Mouse (Mus musculus): ENCODE data around the gene Brap. TPM values are rescaled to one million over a fixed set of nuclear protein-coding genes. Genes with fewer than 3 reads are reported as not detected.
A peak's percentile ranks its signal among the peaks of the same experiment; 100 is the strongest.

Brap gene
- total RNA-seq, 1 experiment from 2014 or later: 71.9 TPM

- 0 out of 2 replicates have a peak, but pooled peaks have one; percentile 33 for ATAC-seq (replicated peaks; ENCODE audit: low read depth, poor library complexity, severe bottlenecking)
Measured at GRCm38 (mm10) chr5:121712232-121712933, 52.0 kb downstream of the Brap start.

GRCm38 (mm10) chr5:121712934-121713538 lies 52.7 kb downstream of the Brap start:
- ATAC-seq (replicated peaks; ENCODE audit: low read depth, poor library complexity, severe bottlenecking): no peak; the same call in 1 of the 2 replicates

GRCm38 (mm10) chr5:121714331-121714730 lies 54.0 kb downstream of the Brap start:
- ATAC-seq (replicated peaks; ENCODE audit: low read depth, poor library complexity, severe bottlenecking): no peak

GRCm38 (mm10) chr5:121714928-121715327 lies 54.6 kb downstream of the Brap start:
- ATAC-seq (replicated peaks; ENCODE audit: low read depth, poor library complexity, severe bottlenecking): no peak

- no peak for ATAC-seq (replicated peaks; ENCODE audit: low read depth, poor library complexity, severe bottlenecking)
Measured at GRCm38 (mm10) chr5:121718462-121718861, 58.1 kb downstream of the Brap start.

- ATAC-seq (replicated peaks; ENCODE audit: low read depth, poor library complexity, severe bottlenecking): 0 out of 2 replicates have a peak, but pooled peaks have one; percentile 47
Measured at GRCm38 (mm10) chr5:121720888-121721585, 60.7 kb downstream of the Brap start.

GRCm38 (mm10) chr5:121721841-121722240 lies 61.5 kb downstream of the Brap start:
- no peak for ATAC-seq (replicated peaks; ENCODE audit: low read depth, poor library complexity, severe bottlenecking)

- ATAC-seq (replicated peaks; ENCODE audit: low read depth, poor library complexity, severe bottlenecking): no peak
Measured at GRCm38 (mm10) chr5:121724678-121725077, 64.3 kb downstream of the Brap start.

- no peak for ATAC-seq (replicated peaks; ENCODE audit: low read depth, poor library complexity, severe bottlenecking)
Measured at GRCm38 (mm10) chr5:121730057-121730456, 69.7 kb downstream of the Brap start.

- no peak for ATAC-seq (replicated peaks; ENCODE audit: low read depth, poor library complexity, severe bottlenecking)
Measured at GRCm38 (mm10) chr5:121736641-121737040, 76.3 kb downstream of the Brap start.

Other genes starting within 250 kb of the Brap start
- gene Tmem116, start 208.7 kb upstream of the Brap start, total RNA-seq (2017): 0.14 TPM in 1 of 2 replicates, not detected in the other
- 719 and 742 TPM in 2 replicates for gene Erp29, start 208.1 kb upstream of the Brap start, total RNA-seq (2017)
- 0.23 TPM in 1 of 2 replicates, not detected in the other for gene Adam1b, start 157.1 kb upstream of the Brap start, total RNA-seq (2017)
- 3.1 and 3.4 TPM in 2 replicates for gene Adam1a, start 115.1 kb upstream of the Brap start, total RNA-seq (2017)
- gene Gm42878, start 115.1 kb upstream of the Brap start, total RNA-seq (2017): not detected in 2 replicates
- gene Mapkapk5, start 114.7 kb upstream of the Brap start, total RNA-seq (2017): 93.8 and 95.0 TPM in 2 replicates
- gene Aldh2, start 66.7 kb upstream of the Brap start, total RNA-seq (2017): 255 and 314 TPM in 2 replicates
- 1.1 TPM in 2 replicates for gene Acad12, start 41.6 kb upstream of the Brap start, total RNA-seq (2017)
- gene Acad10, start within 50 bp of the Brap start, total RNA-seq (2017): 2.6 and 8.5 TPM in 2 replicates
- 42.3 and 64.1 TPM in 2 replicates for gene Atxn2, start 50.8 kb downstream of the Brap start, total RNA-seq (2017)
- 16.0 and 18.2 TPM in 2 replicates for gene Sh2b3, start 177.1 kb downstream of the Brap start, total RNA-seq (2017)
- 1.6 and 2.6 TPM in 2 replicates for gene Pheta1, start 188.4 kb downstream of the Brap start, total RNA-seq (2017)